Mouse (Mus musculus) MEL (cell line): Measurements from ENCODE around the gene Inpp5b. TPM values are rescaled to one million over a fixed set of nuclear protein-coding genes. Genes with fewer than 3 reads are reported as not detected.
A peak's percentile ranks its signal among the peaks of the same experiment; 100 is the strongest.

Experiments
- DNase-seq: peaks from one replicate; pipeline ENCODE4 v3.0.0; 2011; ENCODE audit warnings: low read depth, low spot score
- H3K27ac ChIP-seq: 2 replicates; pipeline ENCODE4 v1.5.1; 2012; ENCODE audit warnings: low read depth, mild to moderate bottlenecking, control low read depth, low read length, moderate library complexity; ENCODE audit not compliant: control insufficient read depth
- H3K27me3 ChIP-seq, 2 experiments: fragments of 150-350 bp in 1 of 2; sonication (generic) in 1 of 2; 2 replicates each; pipeline ENCODE4 v1.6.1; 2012; ENCODE audit warnings: low read length in 2 of 2, mild to moderate bottlenecking in 2 of 2, improper control_type of control experiment in 1 of 2, moderate library complexity in 1 of 2; ENCODE audit not compliant: insufficient read depth in 2 of 2, control insufficient read depth in 1 of 2
- H3K36me3 ChIP-seq, 2 experiments: 2 replicates each; pipeline ENCODE4 v1.6.1; 2012 to 2014; ENCODE audit warnings: low read length in 2 of 2, improper control_type of control experiment in 1 of 2, inconsistent platforms in 1 of 2, mild to moderate bottlenecking in 1 of 2; ENCODE audit not compliant: insufficient read depth in 2 of 2, control insufficient read depth in 1 of 2
- H3K4me1 ChIP-seq, 2 experiments: fragments of 150-350 bp in 1 of 2; sonication (generic) in 1 of 2; 2 replicates each; pipeline ENCODE4 v1.6.1; 2012; ENCODE audit warnings: low read length in 2 of 2, improper control_type of control experiment in 1 of 2, mild to moderate bottlenecking in 1 of 2; ENCODE audit not compliant: insufficient read depth in 2 of 2, control insufficient read depth in 1 of 2
- H3K4me3 ChIP-seq, 2 experiments: fragments of 150-350 bp in 1 of 2; sonication (generic) in 1 of 2; 2 replicates each; pipeline ENCODE4 v1.5.1; 2012; ENCODE audit warnings: low read depth in 2 of 2, low read length in 2 of 2, mild to moderate bottlenecking in 2 of 2, moderate library complexity in 2 of 2, control low read depth in 1 of 2, improper control_type of control experiment in 1 of 2; ENCODE audit not compliant: control insufficient read depth in 1 of 2, insufficient read depth in 1 of 2
- H3K79me2 ChIP-seq: 2 replicates; pipeline ENCODE4 v1.6.1; 2012; ENCODE audit warnings: mild to moderate bottlenecking, low read length, moderate library complexity; ENCODE audit not compliant: control insufficient read depth, poor library complexity, insufficient read depth
- H3K9ac ChIP-seq: 2 replicates; pipeline ENCODE4 v1.6.1; 2012; ENCODE audit warnings: low read depth, mild to moderate bottlenecking, control low read depth, low read length, moderate library complexity; ENCODE audit not compliant: control insufficient read depth, poor library complexity, severe bottlenecking
- H3K9me3 ChIP-seq: fragments of 150-350 bp; sonication (generic); replicated peaks from 2 replicates; pipeline ENCODE4 v1.6.1; 2012; ENCODE audit warnings: mild to moderate bottlenecking, low read length, improper control_type of control experiment, moderate library complexity; ENCODE audit not compliant: insufficient read depth
- CHD1 ChIP-seq: IDR thresholded peaks from 2 replicates; pipeline ENCODE4 v1.6.1; 2012; ENCODE audit warnings: low read depth, mild to moderate bottlenecking, inconsistent platforms, low read length, improper control_type of control experiment
- CHD2 ChIP-seq: IDR thresholded peaks from 2 replicates; pipeline ENCODE4 v1.6.1; 2011; ENCODE audit warnings: low read length, improper control_type of control experiment
- E2F4 ChIP-seq: IDR thresholded peaks from 2 replicates; pipeline ENCODE4 v1.6.1; 2011; ENCODE audit warnings: low read depth, low read length, improper control_type of control experiment, borderline replicate concordance
- EP300 ChIP-seq, 2 experiments: IDR thresholded peaks; 2 replicates each; pipeline ENCODE4 v1.6.1; 2011; ENCODE audit warnings: improper control_type of control experiment in 2 of 2, low read length in 2 of 2, low read depth in 1 of 2, mild to moderate bottlenecking in 1 of 2
- GABPA ChIP-seq: IDR thresholded peaks from 2 replicates; pipeline ENCODE4 v1.6.1; 2012; ENCODE audit warnings: low read depth, mild to moderate bottlenecking, inconsistent platforms, low read length, improper control_type of control experiment, moderate library complexity
- GATA1 ChIP-seq: IDR thresholded peaks from 2 replicates; pipeline ENCODE4 v1.6.1; 2011; ENCODE audit warnings: low read depth, low read length, improper control_type of control experiment
- KAT2A ChIP-seq: conservative IDR thresholded peaks from 2 replicates; pipeline ENCODE4 v1.6.1; 2012; ENCODE audit warnings: low read depth, low read length, improper control_type of control experiment, inconsistent platforms
- MAFK ChIP-seq: IDR thresholded peaks from 2 replicates; pipeline ENCODE4 v1.6.1; 2011; ENCODE audit warnings: low read depth, mild to moderate bottlenecking, low read length, improper control_type of control experiment, borderline replicate concordance
- MAX ChIP-seq: IDR thresholded peaks from 2 replicates; pipeline ENCODE4 v1.6.1; 2011; ENCODE audit warnings: low read length, improper control_type of control experiment
- MAZ ChIP-seq: IDR thresholded peaks from 2 replicates; pipeline ENCODE4 v1.6.1; 2012; ENCODE audit warnings: low read depth, mild to moderate bottlenecking, inconsistent platforms, low read length, improper control_type of control experiment
- MEF2A ChIP-seq: IDR thresholded peaks from 2 replicates; pipeline ENCODE4 v1.6.1; 2014; ENCODE audit warnings: low read depth, mild to moderate bottlenecking, inconsistent platforms, low read length, improper control_type of control experiment; ENCODE audit not compliant: poor library complexity, insufficient replicate concordance, severe bottlenecking; ENCODE audit errors: extremely low read depth
- MXI1 ChIP-seq: IDR thresholded peaks from 2 replicates; pipeline ENCODE4 v1.6.1; 2011; ENCODE audit warnings: mild to moderate bottlenecking, low read depth, low read length, improper control_type of control experiment
- MYB ChIP-seq: IDR thresholded peaks from 2 replicates; pipeline ENCODE4 v1.6.1; 2011; ENCODE audit warnings: mild to moderate bottlenecking, low read depth, low read length, improper control_type of control experiment
- NRF1 ChIP-seq: IDR thresholded peaks from 2 replicates; pipeline ENCODE4 v1.6.1; 2014; ENCODE audit warnings: low read depth, mild to moderate bottlenecking, inconsistent platforms, low read length, improper control_type of control experiment, moderate library complexity; ENCODE audit not compliant: poor library complexity, insufficient read depth, severe bottlenecking
- POLR2A ChIP-seq, 2 experiments: IDR thresholded peaks; 2 replicates each; pipeline ENCODE4 v1.6.1; 2011 to 2012; ENCODE audit warnings: low read length in 2 of 2, mild to moderate bottlenecking in 2 of 2, control low read depth in 1 of 2, improper control_type of control experiment in 1 of 2, low read depth in 1 of 2, moderate library complexity in 1 of 2; ENCODE audit not compliant: control insufficient read depth in 1 of 2, insufficient read depth in 1 of 2, poor library complexity in 1 of 2
- SIN3A ChIP-seq: IDR thresholded peaks from 2 replicates; pipeline ENCODE4 v1.6.1; 2012; ENCODE audit warnings: low read length, improper control_type of control experiment, inconsistent platforms
- SMC3 ChIP-seq: IDR thresholded peaks from 2 replicates; pipeline ENCODE4 v1.6.1; 2011; ENCODE audit warnings: low read depth, low read length, improper control_type of control experiment
- TAL1 ChIP-seq: IDR thresholded peaks from 2 replicates; pipeline ENCODE4 v1.6.1; 2012; ENCODE audit warnings: mild to moderate bottlenecking, inconsistent platforms, low read length, moderate library complexity, mixed read lengths
- UBTF ChIP-seq: IDR thresholded peaks from 2 replicates; pipeline ENCODE4 v1.6.1; 2012; ENCODE audit warnings: low read depth, mild to moderate bottlenecking, inconsistent platforms, low read length, improper control_type of control experiment, moderate library complexity, borderline replicate concordance; ENCODE audit not compliant: insufficient read depth
- USF2 ChIP-seq, 2 experiments: IDR thresholded peaks; 2 replicates each; pipeline ENCODE4 v1.6.1; 2011 to 2012; ENCODE audit warnings: improper control_type of control experiment in 2 of 2, low read length in 2 of 2, borderline replicate concordance in 1 of 2, inconsistent platforms in 1 of 2, low read depth in 1 of 2, mild to moderate bottlenecking in 1 of 2; ENCODE audit not compliant: insufficient read depth in 1 of 2
- ZC3H11A ChIP-seq: IDR thresholded peaks from 2 replicates; pipeline ENCODE4 v1.6.1; 2012; ENCODE audit warnings: low read depth, mild to moderate bottlenecking, inconsistent platforms, low read length, improper control_type of control experiment
- ZNF384 ChIP-seq: IDR thresholded peaks from 2 replicates; pipeline ENCODE4 v1.6.1; 2012; ENCODE audit warnings: low read depth, mild to moderate bottlenecking, inconsistent platforms, low read length, improper control_type of control experiment
- polyA plus RNA-seq, 2 experiments: library from polyadenylated mRNA; stranded (reverse) in 1 of 2; unstranded in 1 of 2; fragments of >175 nt in 1 of 2; fragments of >200 nt in 1 of 2; gene quantifications; 2 replicates each; pipeline versions ENCODE4 v1.2.1 to v1.2.4; 2012; ENCODE audit warnings: low replicate concordance in 2 of 2, low read depth in 1 of 2; ENCODE audit not compliant: insufficient read length in 2 of 2, insufficient read depth in 1 of 2, missing spikeins in 1 of 2
- total RNA-seq: library from RNA; depleted of rRNA; stranded (reverse); fragments of 300-350 nt; gene quantifications from 2 replicates; pipeline ENCODE4 v1.2.3, GENCODE M21; 2012

The Inpp5b gene
- total and polyA plus RNA-seq, 3 experiments, result 28.6 to 52.5 TPM; not detected in 1

DNA sequence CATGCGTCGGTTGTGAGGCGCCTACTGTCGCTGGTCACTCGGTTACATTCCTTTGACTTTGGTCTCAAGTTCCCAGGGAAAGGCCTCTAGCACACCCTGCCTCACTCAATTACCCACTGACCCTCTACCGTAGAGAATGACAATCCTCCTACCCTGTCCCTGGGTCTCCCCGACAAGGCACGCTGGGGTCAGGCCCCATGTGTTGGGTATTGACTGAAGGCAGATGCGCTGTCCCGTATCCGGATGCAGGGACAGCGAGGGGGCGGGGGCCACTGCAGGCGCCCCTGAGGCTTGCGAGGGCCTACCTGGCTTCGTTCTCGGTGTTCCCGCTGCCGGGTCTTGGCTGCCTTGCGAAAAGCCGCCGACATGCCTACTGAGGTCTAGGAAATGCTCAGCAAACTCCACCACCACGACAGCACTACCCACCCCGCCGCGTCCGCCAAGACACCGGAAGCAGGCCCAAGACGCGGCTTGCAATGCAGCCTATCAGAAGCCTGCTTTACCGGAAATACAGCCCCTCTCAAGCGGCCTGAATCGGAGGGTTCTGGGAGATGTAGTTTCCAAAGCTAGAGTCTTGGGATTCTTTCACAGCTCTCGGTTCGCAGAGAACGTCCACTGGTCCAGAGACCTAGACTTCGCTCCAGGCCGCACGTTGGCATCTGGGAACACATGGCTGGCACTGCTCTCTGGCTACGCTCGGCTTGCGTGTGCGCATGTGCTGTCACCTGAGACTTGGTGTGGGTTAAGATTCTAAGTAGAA, 48.3 kb upstream of the Inpp5b start, which contains the start of gene Utp11 (continued):
- TF ChIP-seq TAL1 (no peak), GATA1 (no peak), E2F4 (no peak), SIN3A (peak; percentile 80), MAX (peak; percentile 67), MXI1 (peak; percentile 82), MAFK (no peak), MAZ (peak; percentile 23; the same call in 1 of the 2 replicates), EP300 (IDR thresholded peaks at IDR 0.05; ENCODE audit: low read depth in 1 of 2, low read length in 2 of 2) (0 out of 4 replicates have a peak, but pooled peaks of 1 of the 2 experiments have one; percentile 8), GABPA (no peak), UBTF (no peak), CHD2 (peak; percentile 64), ZNF384 (0 out of 2 replicates have a peak, but pooled peaks have one; percentile 2), POLR2A (IDR thresholded peaks at IDR 0.05; ENCODE audit: control insufficient read depth in 1 of 2, insufficient read depth in 1 of 2, low read depth in 1 of 2, low read length in 2 of 2, poor library complexity in 1 of 2) (peak; percentile 71 to 85), MYB (no peak), NRF1 (peak; percentile 41; the same call in 1 of the 2 replicates), USF2 (IDR thresholded peaks at IDR 0.05; ENCODE audit: borderline replicate concordance in 1 of 2, insufficient read depth in 1 of 2, low read depth in 1 of 2, low read length in 2 of 2) (no peak), CHD1 (no peak)

DNA sequence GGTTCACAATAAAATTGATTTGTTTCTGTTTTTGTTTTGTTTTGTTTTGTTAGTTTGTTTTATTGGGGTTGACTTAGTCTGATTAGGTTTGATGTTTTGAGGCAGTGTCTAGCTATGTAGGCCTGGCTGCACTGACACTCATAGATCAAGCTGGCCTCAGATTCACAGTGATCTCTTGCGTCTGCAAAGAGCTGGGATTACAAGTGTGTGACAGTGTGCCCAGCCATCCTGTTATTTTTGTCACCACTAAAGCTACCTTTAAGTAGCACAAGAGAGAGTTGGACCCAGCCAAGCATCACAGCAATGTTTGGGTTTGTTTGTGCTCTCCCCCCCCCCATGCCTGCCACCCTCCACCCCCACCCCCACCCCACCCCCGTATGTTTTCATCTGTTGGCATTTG, 47.1 kb upstream of the Inpp5b start:
- H3K27ac ChIP-seq, result no peak overlapping the region
- peaks cover 34% of the 10 kb centered on the region for H3K79me2 ChIP-seq
- no peaks in the 10 kb centered on the region for H3K27me3 ChIP-seq
- no peak for DNase-seq
- no peak overlapping the region for H3K9ac ChIP-seq
- no peaks in the 10 kb centered on the region for H3K9me3 ChIP-seq
- peaks cover 2 to 25% of the 10 kb centered on the region in 2 experiments; a peak in 3 of 4 replicates for H3K4me1 ChIP-seq
- peaks cover 0 to 24% of the 10 kb centered on the region in 2 experiments; a peak in 2 of 4 replicates for H3K36me3 ChIP-seq
- TF ChIP-seq UBTF (no peak), CHD1 (no peak), MEF2A (no peak), SMC3 (no peak), CHD2 (no peak), KAT2A (no peak), MXI1 (no peak), ZC3H11A (no peak)
- no peak overlapping the region for H3K4me3 ChIP-seq
